Mouse (Mus musculus): Measurements from ENCODE around the gene Snx6. TPM values are rescaled to one million over a fixed set of nuclear protein-coding genes. Genes with fewer than 3 reads are reported as not detected.
A peak's percentile ranks its signal among the peaks of the same experiment; 100 is the strongest.
"Not testable (repeated sequence)": the region's sequence is repeated elsewhere in the genome, so short reads cannot be mapped to it uniquely, and the experiment has no call there.

Gene Snx6
- polyA plus RNA-seq (2015; fragmentation: Nextera tagmentation; extraction: Ambion mirVana), result 165 and 180 TPM in 2 replicates

DNA sequence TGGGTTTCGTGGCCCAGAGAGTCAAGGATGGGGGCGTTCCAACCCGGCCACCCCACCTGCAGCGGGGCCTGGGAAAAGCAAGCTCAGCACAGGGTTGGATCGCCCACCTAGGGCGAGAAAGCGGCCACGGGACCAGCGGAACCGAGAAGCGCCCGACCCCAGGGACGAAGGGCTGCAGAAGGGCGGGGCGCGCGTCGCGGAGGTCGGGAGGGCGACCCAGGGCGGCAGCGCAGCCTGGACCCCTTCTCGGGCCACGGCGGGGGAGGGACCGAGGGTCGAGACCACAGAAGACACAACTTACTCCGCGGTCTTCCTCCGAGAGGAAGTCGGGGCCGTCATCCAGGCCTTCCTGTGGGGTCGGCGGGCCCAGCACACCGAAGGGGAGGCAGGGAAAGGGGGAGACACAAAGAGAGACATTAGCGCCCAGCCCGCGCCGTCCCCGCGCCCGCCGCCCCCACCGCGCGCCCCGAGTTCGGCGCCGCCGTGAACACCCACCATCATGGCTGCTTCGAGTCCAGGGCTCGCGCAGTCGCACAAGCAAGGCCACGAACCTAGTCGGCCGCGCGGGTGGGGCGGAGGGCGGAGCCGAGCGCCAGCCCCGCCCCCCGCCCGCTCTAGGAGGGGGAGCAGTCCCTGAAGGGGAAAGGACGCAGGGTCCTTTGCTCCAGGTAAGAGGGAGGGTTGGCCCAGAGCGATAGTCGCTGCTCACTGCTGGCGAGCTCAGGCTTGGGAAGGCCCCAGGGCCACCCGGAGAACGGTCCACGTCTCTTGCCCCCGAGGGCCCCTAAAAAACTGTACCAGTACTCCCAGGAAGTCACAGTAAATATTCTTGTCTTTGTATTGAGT, at the start of gene Snx6:
TSS of gene Snx6 (minus strand) at position 551 of the 846 bp plus-strand sequence.
- peak; percentile 97 for ATAC-seq (ENCODE audit: low read depth)
- Histone ChIP-seq H3K4me2 (ENCODE audit: low read depth, low read length) (peak within 1 kb of the TSS; percentile 75), H3K4me3 (ENCODE audit: low read length) (peak within 1 kb of the TSS; percentile 96), H3K9ac (ENCODE audit: low read length) (peak within 1 kb of the TSS; percentile 99), H3K36me3 (ENCODE audit: control insufficient read depth, insufficient read depth, low read length) (no peaks in the 10 kb centered on the region), H3K9me3 (ENCODE audit: control insufficient read depth, low read length) (no peaks in the 10 kb centered on the region), H3K27me3 (ENCODE audit: control insufficient read depth, insufficient read depth, low read depth, low read length) (no peaks in the 10 kb centered on the region), H3K27ac (ENCODE audit: low read length) (peak within 1 kb of the TSS; percentile 79), H3K4me1 (replicated peaks; ENCODE audit: control insufficient read depth, insufficient read depth, low read length) (peaks cover 22% of the 10 kb centered on the region)
- under 1% methylated on average over 76 of the region's 76 CpGs for WGBS

DNA sequence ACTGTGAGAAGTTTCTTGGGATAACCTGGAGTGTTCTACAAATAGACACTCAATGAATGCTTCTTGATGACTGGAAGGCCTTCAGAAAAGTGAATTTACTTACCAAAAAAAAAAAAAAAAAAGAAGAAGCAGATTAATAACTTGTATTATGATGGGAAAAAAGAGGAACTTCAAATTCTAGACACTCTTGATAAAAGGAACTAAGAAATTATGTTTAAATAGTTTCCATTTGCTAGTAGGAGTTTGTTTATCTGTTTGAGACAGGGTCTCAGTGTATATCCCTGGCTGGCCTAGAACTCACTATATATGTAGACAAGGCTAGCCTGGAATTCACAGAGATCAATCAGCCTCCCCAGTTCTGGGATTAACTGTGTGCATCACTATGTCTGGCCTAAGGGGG, 48.9 kb upstream of the Snx6 start:
- ATAC-seq (ENCODE audit: low read depth), result no peak
- Histone ChIP-seq H3K9ac (ENCODE audit: low read length) (no peak overlapping the region), H3K27me3 (ENCODE audit: control insufficient read depth, insufficient read depth, low read depth, low read length) (no peaks in the 10 kb centered on the region), H3K4me1 (replicated peaks; ENCODE audit: control insufficient read depth, insufficient read depth, low read length) (no peaks in the 10 kb centered on the region), H3K36me3 (ENCODE audit: control insufficient read depth, insufficient read depth, low read length) (no peaks in the 10 kb centered on the region), H3K27ac (ENCODE audit: low read length) (no peak overlapping the region), H3K9me3 (ENCODE audit: control insufficient read depth, low read length) (no peaks in the 10 kb centered on the region), H3K4me2 (ENCODE audit: low read depth, low read length) (no peak overlapping the region), H3K4me3 (ENCODE audit: low read length) (no peak overlapping the region)

DNA sequence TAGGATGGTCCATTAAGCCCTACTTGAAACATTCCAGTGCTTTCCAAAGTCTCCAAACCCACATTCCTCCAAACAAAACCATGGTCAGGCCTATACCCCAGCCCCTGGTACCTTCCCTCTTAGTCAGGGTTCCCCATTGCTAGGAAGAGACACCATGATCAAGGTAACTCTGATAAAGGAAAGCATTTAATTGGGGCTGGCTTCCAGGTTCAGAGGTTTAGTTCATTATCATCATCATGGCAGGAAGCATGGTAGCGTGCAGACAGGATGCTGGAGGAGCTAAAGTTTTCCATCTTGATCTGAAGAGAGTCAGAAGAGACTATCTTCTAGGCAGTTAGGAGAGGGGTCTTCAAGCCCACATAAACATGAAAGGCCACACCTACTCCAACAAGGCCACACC, 46.1 kb upstream of the Snx6 start:
- Histone ChIP-seq H3K27ac (ENCODE audit: low read length) (no peak overlapping the region), H3K4me2 (ENCODE audit: low read depth, low read length) (no peak overlapping the region), H3K27me3 (ENCODE audit: control insufficient read depth, insufficient read depth, low read depth, low read length) (no peaks in the 10 kb centered on the region), H3K4me3 (ENCODE audit: low read length) (no peak overlapping the region), H3K9me3 (ENCODE audit: control insufficient read depth, low read length) (no peaks in the 10 kb centered on the region), H3K36me3 (ENCODE audit: control insufficient read depth, insufficient read depth, low read length) (no peaks in the 10 kb centered on the region), H3K4me1 (replicated peaks; ENCODE audit: control insufficient read depth, insufficient read depth, low read length) (no peaks in the 10 kb centered on the region), H3K9ac (ENCODE audit: low read length) (no peak overlapping the region)
- no peak for ATAC-seq (ENCODE audit: low read depth)
- WGBS, result 94% methylated on average over 1 of the region's 1 CpGs

DNA sequence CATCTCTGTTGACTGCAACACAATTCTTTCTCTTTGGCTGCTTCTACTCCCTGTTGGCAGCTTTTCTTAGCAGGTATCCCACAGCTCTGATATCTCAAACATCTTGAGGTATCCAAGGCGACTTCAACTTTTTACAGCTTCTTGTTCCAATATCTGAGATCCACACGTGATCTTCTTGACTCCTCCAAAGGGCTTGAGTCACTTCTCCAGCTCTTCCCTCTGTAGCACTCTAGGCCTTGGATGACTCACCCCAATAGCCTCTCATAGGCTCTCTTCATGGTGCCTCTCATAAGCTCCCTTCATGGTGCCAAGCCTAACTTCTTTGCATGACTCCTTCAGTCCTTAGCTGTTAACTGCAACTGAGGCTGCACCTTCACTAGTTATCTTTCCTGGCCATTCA, 44.3 kb upstream of the Snx6 start:
- H3K36me3 ChIP-seq (ENCODE audit: control insufficient read depth, insufficient read depth, low read length), result no peaks in the 10 kb centered on the region
- H3K4me1 ChIP-seq (replicated peaks; ENCODE audit: control insufficient read depth, insufficient read depth, low read length), result peaks cover 11% of the 10 kb centered on the region
- whole genome bisulfite sequencing, result 77% methylated on average over 2 of the region's 2 CpGs
- no peak overlapping the region for H3K9ac ChIP-seq (ENCODE audit: low read length)
- H3K27ac ChIP-seq (ENCODE audit: low read length), result no peak overlapping the region
- no peaks in the 10 kb centered on the region for H3K27me3 ChIP-seq (ENCODE audit: control insufficient read depth, insufficient read depth, low read depth, low read length)
- ATAC-seq (ENCODE audit: low read depth), result no peak
- H3K9me3 ChIP-seq (ENCODE audit: control insufficient read depth, low read length), result no peaks in the 10 kb centered on the region
- H3K4me3 ChIP-seq (ENCODE audit: low read length), result no peak overlapping the region
- no peak overlapping the region for H3K4me2 ChIP-seq (ENCODE audit: low read depth, low read length)

DNA sequence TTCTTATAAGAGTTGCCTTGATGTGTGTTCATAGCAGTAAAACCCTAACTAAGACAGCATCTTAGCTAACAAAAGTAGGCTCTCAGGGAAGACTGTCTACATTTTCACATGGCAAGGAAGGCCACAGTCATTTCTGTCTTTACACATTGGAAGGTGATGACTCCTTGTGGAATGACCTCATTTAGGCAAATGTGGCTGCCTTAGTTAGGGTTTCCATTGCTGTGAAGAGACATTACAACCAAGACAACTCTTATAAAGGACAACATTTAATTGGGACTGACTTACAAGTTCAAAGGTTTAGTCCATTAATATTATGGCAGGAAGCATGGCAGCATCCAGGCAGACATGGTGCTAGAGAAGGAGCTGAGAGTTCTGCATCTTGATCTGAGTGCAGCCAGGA, 43.4 kb upstream of the Snx6 start:
- Histone ChIP-seq H3K9me3 (ENCODE audit: control insufficient read depth, low read length) (no peaks in the 10 kb centered on the region), H3K36me3 (ENCODE audit: control insufficient read depth, insufficient read depth, low read length) (no peaks in the 10 kb centered on the region), H3K27ac (ENCODE audit: low read length) (no peak overlapping the region), H3K9ac (ENCODE audit: low read length) (no peak overlapping the region), H3K27me3 (ENCODE audit: control insufficient read depth, insufficient read depth, low read depth, low read length) (no peaks in the 10 kb centered on the region), H3K4me2 (ENCODE audit: low read depth, low read length) (no peak overlapping the region), H3K4me3 (ENCODE audit: low read length) (no peak overlapping the region), H3K4me1 (replicated peaks; ENCODE audit: control insufficient read depth, insufficient read depth, low read length) (peaks cover 12% of the 10 kb centered on the region)
- no peak for ATAC-seq (ENCODE audit: low read depth)

DNA sequence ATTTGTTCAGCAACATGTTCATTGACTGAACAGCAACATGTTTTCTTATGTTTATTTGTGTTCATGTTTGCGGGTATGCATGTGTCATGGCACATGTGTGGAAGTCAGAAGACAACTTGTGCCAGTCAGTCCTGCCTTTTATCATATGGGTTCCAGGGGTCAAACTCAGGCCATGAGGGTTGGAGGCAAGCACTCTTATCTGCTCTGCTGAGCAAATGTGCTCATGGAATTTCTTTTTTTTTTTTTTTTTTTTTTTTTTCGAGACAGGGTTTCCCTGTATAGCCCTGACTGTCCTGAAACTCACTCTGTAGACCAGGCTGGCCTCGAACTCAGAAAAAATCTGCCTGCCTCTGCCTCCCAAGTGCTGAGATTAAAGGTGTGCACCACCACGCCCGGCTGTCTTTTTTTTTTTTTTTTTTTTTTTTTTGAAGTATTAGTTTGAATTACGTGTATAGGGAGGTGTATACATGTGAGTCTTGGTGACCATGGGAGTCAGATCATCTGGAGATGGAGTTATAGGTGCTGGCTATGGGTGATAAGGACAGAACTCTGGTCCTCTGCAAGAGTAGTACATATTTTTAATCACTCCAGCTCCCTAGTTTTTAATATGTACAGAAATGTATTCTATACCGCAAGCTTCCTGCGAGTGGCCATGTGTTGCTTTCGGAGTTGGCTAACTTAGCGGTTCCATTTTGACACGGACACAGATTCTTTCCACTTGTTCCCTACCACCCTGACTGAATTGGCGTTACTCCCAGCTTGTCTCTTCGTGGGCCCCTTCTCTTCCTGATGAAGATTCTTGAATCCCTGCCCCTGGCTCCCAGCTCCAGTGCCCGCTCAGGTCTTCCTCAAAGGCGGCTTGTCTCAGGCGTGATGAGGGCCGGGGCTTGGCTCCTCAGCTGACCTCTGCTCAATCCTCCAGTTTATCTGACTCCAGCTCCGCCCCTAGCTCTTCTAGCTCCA, 40.4 kb upstream of the Snx6 start:
- Histone ChIP-seq H3K9ac (ENCODE audit: low read length) (no peak overlapping the region), H3K9me3 (ENCODE audit: control insufficient read depth, low read length) (no peaks in the 10 kb centered on the region), H3K36me3 (ENCODE audit: control insufficient read depth, insufficient read depth, low read length) (no peaks in the 10 kb centered on the region), H3K4me2 (ENCODE audit: low read depth, low read length) (no peak overlapping the region), H3K4me1 (replicated peaks; ENCODE audit: control insufficient read depth, insufficient read depth, low read length) (peaks cover 12% of the 10 kb centered on the region), H3K27me3 (ENCODE audit: control insufficient read depth, insufficient read depth, low read depth, low read length) (no peaks in the 10 kb centered on the region), H3K27ac (ENCODE audit: low read length) (peak overlapping the region; percentile 40), H3K4me3 (ENCODE audit: low read length) (no peak overlapping the region)
- ATAC-seq (ENCODE audit: low read depth), result no peak
- WGBS, result 61% methylated on average over 17 of the region's 18 CpGs

DNA sequence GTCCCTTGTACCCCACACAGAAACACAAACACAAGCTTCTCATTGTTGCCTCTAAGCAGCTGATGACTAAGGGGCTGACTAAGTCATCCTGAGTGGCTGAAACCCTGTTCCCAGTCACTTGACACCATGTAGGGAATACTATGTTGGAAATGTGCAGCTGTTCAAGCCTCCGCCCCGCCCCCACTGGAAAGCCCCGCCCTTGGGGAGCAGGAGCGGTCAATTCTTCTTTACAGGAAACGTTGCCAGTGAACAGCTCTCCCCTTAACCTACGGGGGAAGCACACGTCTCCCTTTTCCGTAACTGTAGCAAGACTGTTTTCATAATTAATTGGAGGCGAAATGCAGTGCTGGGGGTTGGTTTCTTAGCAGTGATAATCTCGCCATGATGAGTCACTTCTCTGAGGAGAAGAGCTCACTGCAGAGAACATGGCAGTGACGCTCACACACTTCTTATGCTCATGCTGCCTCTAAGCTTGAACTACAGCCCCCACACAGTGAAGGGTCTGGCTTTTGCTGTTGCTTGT, 39.5 kb upstream of the Snx6 start:
- Histone ChIP-seq H3K27ac (ENCODE audit: low read length) (peak overlapping the region; percentile 40), H3K4me2 (ENCODE audit: low read depth, low read length) (peak overlapping the region; percentile 51), H3K4me3 (ENCODE audit: low read length) (peak overlapping the region; percentile 41), H3K27me3 (ENCODE audit: control insufficient read depth, insufficient read depth, low read depth, low read length) (no peaks in the 10 kb centered on the region), H3K36me3 (ENCODE audit: control insufficient read depth, insufficient read depth, low read length) (no peaks in the 10 kb centered on the region), H3K9ac (ENCODE audit: low read length) (peak overlapping the region; percentile 42), H3K9me3 (ENCODE audit: control insufficient read depth, low read length) (no peaks in the 10 kb centered on the region), H3K4me1 (replicated peaks; ENCODE audit: control insufficient read depth, insufficient read depth, low read length) (peaks cover 12% of the 10 kb centered on the region)
- WGBS, result 2% methylated on average over 11 of the region's 11 CpGs
- peak; percentile 89 for ATAC-seq (ENCODE audit: low read depth)

DNA sequence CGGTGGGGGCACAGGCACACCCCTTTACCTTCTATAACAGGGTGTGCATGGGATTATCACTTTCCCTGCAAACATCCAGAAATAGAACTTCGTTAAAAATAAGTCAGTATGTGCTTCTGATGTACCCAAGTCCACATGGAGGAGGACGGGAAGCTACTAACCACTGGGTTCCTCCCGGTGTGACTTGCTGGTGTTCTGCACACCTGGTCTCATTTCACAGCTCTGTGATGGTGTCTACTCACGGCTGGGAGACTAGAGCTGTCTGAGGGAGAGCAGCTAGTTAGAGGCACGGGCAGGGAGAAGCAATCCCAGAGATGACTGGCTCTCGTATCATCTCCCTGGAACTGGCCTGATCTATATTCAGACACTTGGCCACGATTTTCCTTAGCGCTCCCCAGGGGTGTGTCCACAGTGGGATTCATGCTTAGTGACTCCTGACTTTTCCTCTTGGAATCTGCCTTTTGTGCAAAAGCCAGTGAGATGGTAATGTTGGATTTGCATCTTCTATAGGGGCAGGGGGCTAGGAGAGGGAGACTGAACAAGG, 38.4 kb upstream of the Snx6 start:
- no peak overlapping the region for H3K4me2 ChIP-seq (ENCODE audit: low read depth, low read length)
- no peaks in the 10 kb centered on the region for H3K9me3 ChIP-seq (ENCODE audit: control insufficient read depth, low read length)
- H3K9ac ChIP-seq (ENCODE audit: low read length), result no peak overlapping the region
- 65% methylated on average over 9 of the region's 9 CpGs for WGBS
- peaks cover 12% of the 10 kb centered on the region for H3K4me1 ChIP-seq (replicated peaks; ENCODE audit: control insufficient read depth, insufficient read depth, low read length)
- no peak overlapping the region for H3K4me3 ChIP-seq (ENCODE audit: low read length)
- H3K36me3 ChIP-seq (ENCODE audit: control insufficient read depth, insufficient read depth, low read length), result no peaks in the 10 kb centered on the region
- no peak for ATAC-seq (ENCODE audit: low read depth)
- H3K27me3 ChIP-seq (ENCODE audit: control insufficient read depth, insufficient read depth, low read depth, low read length), result no peaks in the 10 kb centered on the region
- no peak overlapping the region for H3K27ac ChIP-seq (ENCODE audit: low read length)

DNA sequence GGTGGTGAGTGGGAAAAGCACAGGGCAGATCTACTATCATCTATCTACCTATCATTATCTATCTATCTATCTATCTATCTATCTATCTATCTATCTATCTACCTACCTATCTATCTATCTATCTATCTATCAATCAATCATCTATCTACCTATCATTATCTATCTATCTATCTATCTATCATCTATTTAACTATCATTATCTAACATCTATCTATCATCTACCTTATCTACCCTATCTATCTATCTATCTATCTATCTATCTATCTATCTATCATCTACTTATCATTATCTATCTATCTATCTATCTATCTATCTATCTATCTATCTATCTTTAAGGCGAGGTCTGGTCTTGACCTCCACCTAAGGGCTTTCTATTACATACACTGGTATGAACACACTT, 36.4 kb upstream of the Snx6 start:
- not testable (repeated sequence) for ATAC-seq (ENCODE audit: low read depth); H3K27ac ChIP-seq (ENCODE audit: low read length)

More for the DNA sequence above, 36.4 kb upstream of the Snx6 start:
- WGBS, result 67% methylated on average over 1 of the region's 1 CpGs
- H3K9me3 ChIP-seq (ENCODE audit: control insufficient read depth, low read length); H3K9ac ChIP-seq (ENCODE audit: low read length); H3K27me3 ChIP-seq (ENCODE audit: control insufficient read depth, insufficient read depth, low read depth, low read length); H3K36me3 ChIP-seq (ENCODE audit: control insufficient read depth, insufficient read depth, low read length); H3K4me3 ChIP-seq (ENCODE audit: low read length); H3K4me2 ChIP-seq (ENCODE audit: low read depth, low read length): not testable (repeated sequence)
- H3K4me1 ChIP-seq (replicated peaks; ENCODE audit: control insufficient read depth, insufficient read depth, low read length), result peaks cover 12% of the 10 kb centered on the region
